Mouse (Mus musculus): Measurements from ENCODE around the gene Rapgef4.

DNA sequence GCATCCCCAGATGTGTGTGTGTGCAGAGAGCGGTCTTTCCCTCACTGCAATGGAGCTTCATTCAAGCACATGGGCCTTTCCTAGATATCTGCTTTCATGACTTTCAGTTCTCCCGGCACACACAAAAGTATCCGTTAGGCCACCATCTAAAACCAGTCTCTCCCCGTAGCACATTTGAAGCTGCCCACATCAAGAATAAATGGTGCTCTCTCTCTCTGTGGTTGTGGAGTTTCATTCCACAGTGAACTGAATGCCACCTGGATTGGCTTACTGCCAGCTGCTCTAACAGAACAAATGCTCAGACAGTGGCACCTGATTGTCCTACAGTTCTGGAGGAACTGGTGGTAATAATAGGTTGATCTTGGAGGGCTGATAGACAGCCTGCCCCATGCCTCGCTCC lies 224.8 kb downstream of the Rapgef4 start:
- TF ChIP-seq CTCF (IDR thresholded peaks at IDR 0.05; ENCODE audit: low read depth): no peak
- no peak for TF ChIP-seq EP300 (optimal IDR thresholded peaks at IDR 0.05)

Measured in stomach, postnatal 0 days (tissue).